Mouse (Mus musculus): ENCODE results near the gene Gcc1. TPM values are rescaled to one million over a fixed set of nuclear protein-coding genes. Genes with fewer than 3 reads are reported as not detected.

Gene Gcc1
- polyA plus RNA-seq, 1 experiment from 2014 or later, result 11.3 TPM

DNA sequence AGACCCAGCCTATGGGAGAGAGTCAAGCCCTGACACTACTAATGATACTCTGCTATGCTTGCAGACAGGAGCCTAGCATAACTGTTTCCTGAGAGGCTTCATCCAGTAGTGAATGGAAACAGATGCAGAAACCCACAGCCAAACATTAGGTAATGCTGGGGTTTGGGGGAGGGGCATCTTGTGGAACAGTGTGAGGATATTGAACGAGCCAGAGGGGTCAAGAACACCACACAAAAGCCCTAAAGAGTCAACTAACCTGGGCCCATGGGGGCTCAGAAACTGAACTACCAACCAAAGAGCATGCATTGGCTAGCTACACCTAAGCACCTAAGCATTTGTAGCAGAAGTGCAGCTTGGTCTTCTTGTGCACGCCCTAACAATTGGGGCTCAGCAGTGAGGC, 17.0 kb downstream of the Gcc1 start:
- no peak overlapping the region for H3K4me2 ChIP-seq (ENCODE audit: low read depth, low read length)
- peaks cover 8% of the 10 kb centered on the region for H3K36me3 ChIP-seq (ENCODE audit: control insufficient read depth, insufficient read depth, low read length)
- H3K27me3 ChIP-seq (ENCODE audit: control insufficient read depth, insufficient read depth, low read depth, low read length), result no peaks in the 10 kb centered on the region
- no peak overlapping the region for H3K27ac ChIP-seq (ENCODE audit: low read length)
- WGBS, result 67% methylated on average over 2 of the region's 2 CpGs
- no peak overlapping the region for H3K9ac ChIP-seq (ENCODE audit: low read length)
- no peaks in the 10 kb centered on the region for H3K4me1 ChIP-seq (replicated peaks; ENCODE audit: control insufficient read depth, insufficient read depth, low read length)
- no peak overlapping the region for H3K4me3 ChIP-seq (ENCODE audit: low read length)
- no peak for ATAC-seq (ENCODE audit: low read depth)
- H3K9me3 ChIP-seq (ENCODE audit: control insufficient read depth, low read length), result no peaks in the 10 kb centered on the region

DNA sequence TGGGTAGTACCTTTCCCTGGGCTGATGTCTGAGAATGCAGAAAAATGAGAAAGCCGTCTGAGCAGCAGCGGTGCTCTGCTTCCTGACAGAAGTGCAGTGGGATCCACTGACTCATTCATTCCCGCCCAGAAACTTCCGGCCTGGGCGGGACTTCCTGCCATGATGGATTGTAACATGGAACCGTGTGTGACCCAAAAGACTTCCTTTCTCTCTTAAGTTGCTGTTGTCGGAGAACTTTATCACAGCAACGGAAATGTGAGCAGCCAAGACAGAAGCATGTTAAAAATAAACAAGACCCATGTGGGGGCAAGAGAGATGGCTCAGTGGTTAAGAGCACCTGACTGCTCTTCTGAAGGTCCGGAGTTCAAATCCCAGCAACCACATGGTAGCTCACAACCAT, 18.1 kb downstream of the Gcc1 start:
- no peaks in the 10 kb centered on the region for H3K27me3 ChIP-seq (ENCODE audit: control insufficient read depth, insufficient read depth, low read depth, low read length)
- H3K4me2 ChIP-seq (ENCODE audit: low read depth, low read length), result no peak overlapping the region
- no peak overlapping the region for H3K27ac ChIP-seq (ENCODE audit: low read length)
- no peak overlapping the region for H3K4me3 ChIP-seq (ENCODE audit: low read length)
- no peak overlapping the region for H3K9ac ChIP-seq (ENCODE audit: low read length)
- H3K9me3 ChIP-seq (ENCODE audit: control insufficient read depth, low read length), result no peaks in the 10 kb centered on the region
- no peaks in the 10 kb centered on the region for H3K4me1 ChIP-seq (replicated peaks; ENCODE audit: control insufficient read depth, insufficient read depth, low read length)
- H3K36me3 ChIP-seq (ENCODE audit: control insufficient read depth, insufficient read depth, low read length), result no peaks in the 10 kb centered on the region
- ATAC-seq (ENCODE audit: low read depth), result no peak
- 60% methylated on average over 9 of the region's 9 CpGs for WGBS

GRCm38 (mm10) chr6:28399791-28400190, 28.4 kb downstream of the Gcc1 start:
- peaks cover 20% of the 10 kb centered on the region for H3K27me3 ChIP-seq (ENCODE audit: control insufficient read depth, insufficient read depth, low read depth, low read length)

GRCm38 (mm10) chr6:28398726-28399125, 29.5 kb downstream of the Gcc1 start:
- 91% methylated on average over 3 of the region's 3 CpGs for WGBS
- H3K4me2 ChIP-seq (ENCODE audit: low read depth, low read length), result no peak overlapping the region
- H3K27me3 ChIP-seq (ENCODE audit: control insufficient read depth, insufficient read depth, low read depth, low read length), result peaks cover 20% of the 10 kb centered on the region
- no peak for ATAC-seq (ENCODE audit: low read depth)
- H3K27ac ChIP-seq (ENCODE audit: low read length), result no peak overlapping the region
- H3K4me1 ChIP-seq (replicated peaks; ENCODE audit: control insufficient read depth, insufficient read depth, low read length), result 0 out of 2 replicates have a peak, but pooled peaks cover 5% of the 10 kb centered on the region
- no peaks in the 10 kb centered on the region for H3K36me3 ChIP-seq (ENCODE audit: control insufficient read depth, insufficient read depth, low read length)
- H3K9ac ChIP-seq (ENCODE audit: low read length), result no peak overlapping the region
- 0 out of 2 replicates have a peak, but pooled peaks cover 4% of the 10 kb centered on the region for H3K9me3 ChIP-seq (ENCODE audit: control insufficient read depth, low read length)
- H3K4me3 ChIP-seq (ENCODE audit: low read length), result no peak overlapping the region

More at GRCm38 (mm10) chr6:28399791-28400190, 28.4 kb downstream of the Gcc1 start:
- no peak overlapping the region for H3K4me3 ChIP-seq (ENCODE audit: low read length)
- no peak overlapping the region for H3K9ac ChIP-seq (ENCODE audit: low read length)
- no peaks in the 10 kb centered on the region for H3K36me3 ChIP-seq (ENCODE audit: control insufficient read depth, insufficient read depth, low read length)
- 89% methylated on average over 4 of the region's 4 CpGs for WGBS
- no peak overlapping the region for H3K4me2 ChIP-seq (ENCODE audit: low read depth, low read length)
- H3K27ac ChIP-seq (ENCODE audit: low read length), result no peak overlapping the region
- H3K9me3 ChIP-seq (ENCODE audit: control insufficient read depth, low read length), result 0 out of 2 replicates have a peak, but pooled peaks cover 4% of the 10 kb centered on the region
- H3K4me1 ChIP-seq (replicated peaks; ENCODE audit: control insufficient read depth, insufficient read depth, low read length), result 0 out of 2 replicates have a peak, but pooled peaks cover 5% of the 10 kb centered on the region
- no peak for ATAC-seq (ENCODE audit: low read depth)

GRCm38 (mm10) chr6:28397681-28398203, 30.4 kb downstream of the Gcc1 start, which contains the start of gene Zfp800:
Zfp800 (minus strand) TSS chr6:28398005.
- Histone ChIP-seq H3K36me3 (ENCODE audit: control insufficient read depth, insufficient read depth, low read length) (no peaks in the 10 kb centered on the region), H3K4me2 (ENCODE audit: low read depth, low read length) (peak within 1 kb of the TSS; percentile 67), H3K4me1 (replicated peaks; ENCODE audit: control insufficient read depth, insufficient read depth, low read length) (0 out of 2 replicates have a peak, but pooled peaks cover 5% of the 10 kb centered on the region), H3K27ac (ENCODE audit: low read length) (no peak within 1 kb of the TSS), H3K9ac (ENCODE audit: low read length) (peak within 1 kb of the TSS; percentile 29; the same call in 1 of the 2 replicates), H3K27me3 (ENCODE audit: control insufficient read depth, insufficient read depth, low read depth, low read length) (peaks cover 20% of the 10 kb centered on the region), H3K4me3 (ENCODE audit: low read length) (peak within 1 kb of the TSS; percentile 45), H3K9me3 (ENCODE audit: control insufficient read depth, low read length) (0 out of 2 replicates have a peak, but pooled peaks cover 4% of the 10 kb centered on the region)
- 1% methylated on average over 33 of the region's 33 CpGs for WGBS
- ATAC-seq (ENCODE audit: low read depth), result 0 out of 2 replicates have a peak, but pooled peaks have one; percentile 20

GRCm38 (mm10) chr6:28396853-28397457, 31.2 kb downstream of the Gcc1 start:
- no peak overlapping the region for H3K9ac ChIP-seq (ENCODE audit: low read length)

DNA sequence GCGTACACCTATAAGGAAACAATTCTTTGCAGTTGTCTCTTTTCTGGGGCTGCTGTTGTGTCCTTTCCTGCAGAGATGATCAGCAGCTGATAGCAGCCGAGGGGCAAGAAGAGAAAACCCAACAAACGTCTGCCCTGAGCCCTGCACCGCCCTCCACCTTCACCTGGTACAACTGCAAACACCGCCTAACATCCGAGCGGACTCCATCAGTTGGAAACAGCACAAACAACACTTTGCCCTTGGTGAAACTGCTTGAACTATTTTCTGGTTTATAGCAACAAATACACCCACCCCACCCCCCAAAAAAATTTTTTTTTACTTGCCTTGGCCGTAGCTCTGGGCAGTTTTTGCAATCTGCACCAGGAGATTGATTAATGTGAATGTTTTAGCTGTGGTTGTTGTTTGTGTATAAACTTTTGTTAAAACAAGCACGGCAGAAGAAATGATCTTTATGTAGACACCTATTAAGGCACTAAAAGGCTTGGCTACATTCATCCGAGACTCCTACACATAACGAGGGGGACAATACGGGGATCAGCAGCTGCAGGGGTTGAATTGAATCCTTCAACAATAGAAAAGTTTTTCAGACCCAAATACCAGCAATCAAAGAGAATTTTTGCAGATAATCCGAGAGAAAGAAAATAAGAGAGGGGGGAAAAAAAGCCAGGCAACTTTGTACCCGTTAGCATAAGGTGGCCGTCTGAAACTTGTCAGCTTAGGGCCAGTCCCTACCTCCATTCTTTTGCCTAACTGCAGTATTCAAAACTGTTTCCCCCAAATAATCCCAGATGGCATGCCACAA, 31.9 kb downstream of the Gcc1 start:
- no peak for ATAC-seq (ENCODE audit: low read depth)
- H3K4me2 ChIP-seq (ENCODE audit: low read depth, low read length), result no peak overlapping the region; the same call in 1 of the 2 replicates
- H3K9me3 ChIP-seq (ENCODE audit: control insufficient read depth, low read length), result 0 out of 2 replicates have a peak, but pooled peaks cover 4% of the 10 kb centered on the region
- peaks cover 20% of the 10 kb centered on the region for H3K27me3 ChIP-seq (ENCODE audit: control insufficient read depth, insufficient read depth, low read depth, low read length)
- H3K4me3 ChIP-seq (ENCODE audit: low read length), result no peak overlapping the region
- WGBS, result 27% methylated on average over 15 of the region's 15 CpGs
- no peak overlapping the region for H3K9ac ChIP-seq (ENCODE audit: low read length)
- 0 out of 2 replicates have a peak, but pooled peaks cover 5% of the 10 kb centered on the region for H3K4me1 ChIP-seq (replicated peaks; ENCODE audit: control insufficient read depth, insufficient read depth, low read length)
- H3K36me3 ChIP-seq (ENCODE audit: control insufficient read depth, insufficient read depth, low read length), result no peaks in the 10 kb centered on the region
- no peak overlapping the region for H3K27ac ChIP-seq (ENCODE audit: low read length)

More at GRCm38 (mm10) chr6:28396853-28397457, 31.2 kb downstream of the Gcc1 start:
- H3K9me3 ChIP-seq (ENCODE audit: control insufficient read depth, low read length), result 0 out of 2 replicates have a peak, but pooled peaks cover 4% of the 10 kb centered on the region
- H3K4me3 ChIP-seq (ENCODE audit: low read length), result peak overlapping the region; percentile 45
- WGBS, result 4% methylated on average over 19 of the region's 19 CpGs
- H3K27me3 ChIP-seq (ENCODE audit: control insufficient read depth, insufficient read depth, low read depth, low read length), result peaks cover 20% of the 10 kb centered on the region
- H3K36me3 ChIP-seq (ENCODE audit: control insufficient read depth, insufficient read depth, low read length), result no peaks in the 10 kb centered on the region
- H3K4me2 ChIP-seq (ENCODE audit: low read depth, low read length), result peak overlapping the region; percentile 67
- ATAC-seq (ENCODE audit: low read depth), result no peak
- 0 out of 2 replicates have a peak, but pooled peaks cover 5% of the 10 kb centered on the region for H3K4me1 ChIP-seq (replicated peaks; ENCODE audit: control insufficient read depth, insufficient read depth, low read length)
- H3K27ac ChIP-seq (ENCODE audit: low read length), result no peak overlapping the region

DNA sequence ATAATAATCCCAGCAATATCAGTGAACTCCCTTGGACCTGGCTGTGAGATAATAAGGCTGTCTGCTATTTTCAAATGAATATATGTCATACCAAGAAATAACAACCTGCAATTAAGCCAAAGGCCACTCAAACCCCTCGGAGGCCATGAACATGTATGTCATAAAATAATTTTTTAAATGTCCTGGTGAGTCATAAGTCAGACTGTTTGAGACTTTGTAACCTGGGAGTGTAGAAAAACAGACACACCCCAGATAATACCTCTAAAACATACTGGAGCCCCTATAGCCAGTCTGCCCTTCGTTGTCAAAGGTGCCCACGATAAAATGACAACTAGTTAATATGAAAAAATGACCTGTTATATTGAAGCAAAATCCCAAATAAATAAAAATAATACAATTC, 39.2 kb downstream of the Gcc1 start:
- ATAC-seq (ENCODE audit: low read depth), result no peak
- Histone ChIP-seq H3K4me2 (ENCODE audit: low read depth, low read length) (no peak overlapping the region), H3K9me3 (ENCODE audit: control insufficient read depth, low read length) (no peaks in the 10 kb centered on the region), H3K36me3 (ENCODE audit: control insufficient read depth, insufficient read depth, low read length) (no peaks in the 10 kb centered on the region), H3K4me1 (replicated peaks; ENCODE audit: control insufficient read depth, insufficient read depth, low read length) (no peaks in the 10 kb centered on the region), H3K4me3 (ENCODE audit: low read length) (no peak overlapping the region), H3K27ac (ENCODE audit: low read length) (no peak overlapping the region), H3K9ac (ENCODE audit: low read length) (no peak overlapping the region), H3K27me3 (ENCODE audit: control insufficient read depth, insufficient read depth, low read depth, low read length) (no peaks in the 10 kb centered on the region)
- WGBS, result 80% methylated on average over 3 of the region's 3 CpGs

GRCm38 (mm10) chr6:28385169-28385568, 43.0 kb downstream of the Gcc1 start:
- no peak overlapping the region for H3K27ac ChIP-seq (ENCODE audit: low read length)
- no peak for ATAC-seq (ENCODE audit: low read depth)
- H3K4me1 ChIP-seq (replicated peaks; ENCODE audit: control insufficient read depth, insufficient read depth, low read length), result no peaks in the 10 kb centered on the region
- no peak overlapping the region for H3K4me3 ChIP-seq (ENCODE audit: low read length)
- no peaks in the 10 kb centered on the region for H3K27me3 ChIP-seq (ENCODE audit: control insufficient read depth, insufficient read depth, low read depth, low read length)
- 72% methylated on average over 3 of the region's 3 CpGs for WGBS
- no peaks in the 10 kb centered on the region for H3K36me3 ChIP-seq (ENCODE audit: control insufficient read depth, insufficient read depth, low read length)
- no peak overlapping the region for H3K4me2 ChIP-seq (ENCODE audit: low read depth, low read length)
- no peak overlapping the region for H3K9ac ChIP-seq (ENCODE audit: low read length)
- no peaks in the 10 kb centered on the region for H3K9me3 ChIP-seq (ENCODE audit: control insufficient read depth, low read length)

Measured in lung, embryonic 16.5 days (tissue).